Mouse (Mus musculus): ENCODE measurements around the gene Pigo. TPM values are rescaled to one million over a fixed set of nuclear protein-coding genes. Genes with fewer than 3 reads are reported as not detected.

Gene Pigo
- polyA plus RNA-seq (2012; fragmentation: generic; extraction: Trizol), result 4.9 TPM
- long read RNA-seq, experiment 1, full-length matches to known transcripts, result 1 of 4 reads
- long read RNA-seq, experiment 1, partial matches to known transcripts, result 1 of 4 reads
- long read RNA-seq, experiment 1, other reads (novel, unspliced or antisense), result 2 of 4 reads
- long read RNA-seq, experiment 2, full-length matches to known transcripts, result 8 of 46 reads
- long read RNA-seq, experiment 2, partial matches to known transcripts, result 3 of 46 reads
- long read RNA-seq, experiment 2, other reads (novel, unspliced or antisense), result 35 of 46 reads

DNA sequence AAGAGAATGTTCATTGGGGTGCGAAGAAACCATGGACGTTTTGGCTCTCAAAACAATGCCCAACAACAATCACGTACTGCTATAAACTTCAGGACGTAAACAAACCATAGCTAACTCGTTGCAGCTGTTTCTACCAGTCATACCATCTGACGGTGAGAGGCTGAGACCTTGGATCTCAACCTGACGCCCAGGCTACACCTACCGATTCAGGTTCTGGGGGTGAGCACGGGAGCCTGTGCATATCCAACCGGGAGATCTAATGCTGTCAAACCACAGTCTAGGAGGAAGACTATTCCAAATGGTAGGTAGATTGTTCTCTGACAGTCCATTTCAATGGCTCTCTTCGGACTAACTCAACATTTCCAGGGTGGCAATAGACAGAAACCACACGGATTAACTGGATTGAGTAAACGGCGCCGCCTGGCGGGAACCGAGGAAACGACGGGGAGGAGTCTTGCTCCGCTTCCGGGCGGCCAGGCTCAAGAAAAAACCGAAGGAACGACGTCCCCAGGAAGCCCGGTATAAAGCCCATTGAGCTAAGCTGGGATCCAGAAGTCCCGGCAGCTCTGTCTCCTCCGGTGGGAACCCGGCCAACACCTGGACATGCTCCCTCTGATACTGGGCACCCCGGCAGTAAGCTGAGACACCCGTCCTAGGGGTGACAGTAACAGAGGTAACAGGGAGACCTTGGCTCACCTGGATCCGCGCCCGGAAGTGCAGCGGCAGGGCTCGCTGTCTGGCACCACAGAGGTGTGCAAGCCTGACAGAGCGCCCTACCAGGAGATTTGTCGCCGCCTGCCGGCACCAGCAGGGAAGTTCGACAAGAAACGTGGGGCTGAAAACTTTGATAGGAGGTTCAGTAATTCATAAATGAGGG is at the start of gene Pigo:
Gene Pigo, minus strand, starts transcription at position 736 of the 877 bp plus-strand sequence.
- TF ChIP-seq MAX (IDR thresholded peaks at IDR 0.05) (no peak), CTCF (IDR thresholded peaks at IDR 0.05; ENCODE audit: control insufficient read depth, insufficient read depth, insufficient read length) (peak; percentile 88)
- H3K79me3 ChIP-seq (ENCODE audit: low read depth), result no peaks in the 10 kb centered on the region
- H3K36me3 ChIP-seq (ENCODE audit: control insufficient read depth, insufficient read depth), result peaks cover 22% of the 10 kb centered on the region

GRCm38 (mm10) chr4:43074923-43075322 is 49.3 kb upstream of the Pigo start:
- Histone ChIP-seq H3ac (ENCODE audit: control insufficient read depth, insufficient read length, low read depth) (no peak overlapping the region), H3K79me3 (ENCODE audit: low read depth) (no peaks in the 10 kb centered on the region), H3K79me2 (ENCODE audit: control insufficient read depth, insufficient read depth) (no peaks in the 10 kb centered on the region), H3K27me3 (ENCODE audit: control insufficient read depth, insufficient read depth, insufficient read length) (no peaks in the 10 kb centered on the region), H3K36me3 (ENCODE audit: control insufficient read depth, insufficient read depth) (no peaks in the 10 kb centered on the region), H3K4me3 (ENCODE audit: insufficient read depth, poor library complexity, severe bottlenecking) (no peak overlapping the region)
- TF ChIP-seq MYOD1 (IDR thresholded peaks at IDR 0.05; ENCODE audit: control insufficient read depth, insufficient read length, low read depth), result no peak
- TF ChIP-seq CTCF (IDR thresholded peaks at IDR 0.05; ENCODE audit: control insufficient read depth, insufficient read depth, insufficient read length), result no peak
- TF ChIP-seq MAX (IDR thresholded peaks at IDR 0.05), result no peak
- TF ChIP-seq MYOG (IDR thresholded peaks at IDR 0.05; ENCODE audit: control insufficient read depth, extremely low read depth, insufficient read length), result no peak
- TF ChIP-seq CEBPB (IDR thresholded peaks at IDR 0.05; ENCODE audit: low read depth), result no peak
- no peak for TF ChIP-seq FOSL1 (IDR thresholded peaks at IDR 0.05; ENCODE audit: insufficient read depth, low read length, poor library complexity, severe bottlenecking)
- no peak for TF ChIP-seq USF1 (IDR thresholded peaks at IDR 0.05; ENCODE audit: low read depth)

More for the DNA sequence above, at the start of gene Pigo:
- no peaks in the 10 kb centered on the region for H3K27me3 ChIP-seq (ENCODE audit: control insufficient read depth, insufficient read depth, insufficient read length)
- peak within 1 kb of the TSS; percentile 44 for H3ac ChIP-seq (ENCODE audit: control insufficient read depth, insufficient read length, low read depth)
- H3K79me2 ChIP-seq (ENCODE audit: control insufficient read depth, insufficient read depth), result peaks cover 9% of the 10 kb centered on the region
- H3K4me3 ChIP-seq (ENCODE audit: insufficient read depth, poor library complexity, severe bottlenecking), result peak within 1 kb of the TSS; percentile 29

- H3K79me3 ChIP-seq (ENCODE audit: low read depth), result no peaks in the 10 kb centered on the region
- no peak overlapping the region for H3K4me3 ChIP-seq (ENCODE audit: insufficient read depth, poor library complexity, severe bottlenecking)
- TF ChIP-seq FOSL1 (IDR thresholded peaks at IDR 0.05; ENCODE audit: insufficient read depth, low read length, poor library complexity, severe bottlenecking) (no peak), USF1 (IDR thresholded peaks at IDR 0.05; ENCODE audit: low read depth) (no peak), MYOD1 (IDR thresholded peaks at IDR 0.05; ENCODE audit: control insufficient read depth, insufficient read length, low read depth) (no peak)
- H3K79me2 ChIP-seq (ENCODE audit: control insufficient read depth, insufficient read depth), result no peaks in the 10 kb centered on the region
- H3ac ChIP-seq (ENCODE audit: control insufficient read depth, insufficient read length, low read depth), result no peak overlapping the region
- H3K36me3 ChIP-seq (ENCODE audit: control insufficient read depth, insufficient read depth), result no peaks in the 10 kb centered on the region
- peaks cover 6% of the 10 kb centered on the region for H3K27me3 ChIP-seq (ENCODE audit: control insufficient read depth, insufficient read depth, insufficient read length)
These were observed 39.9 kb upstream of the Pigo start for GRCm38 (mm10) chr4:43065471-43065870.

- Histone ChIP-seq H3K4me3 (ENCODE audit: insufficient read depth, poor library complexity, severe bottlenecking) (no peak overlapping the region), H3K79me3 (ENCODE audit: low read depth) (no peaks in the 10 kb centered on the region), H3K79me2 (ENCODE audit: control insufficient read depth, insufficient read depth) (no peaks in the 10 kb centered on the region), H3K36me3 (ENCODE audit: control insufficient read depth, insufficient read depth) (no peaks in the 10 kb centered on the region), H3ac (ENCODE audit: control insufficient read depth, insufficient read length, low read depth) (no peak overlapping the region), H3K27me3 (ENCODE audit: control insufficient read depth, insufficient read depth, insufficient read length) (peaks cover 17% of the 10 kb centered on the region)
- TF ChIP-seq MAX (IDR thresholded peaks at IDR 0.05) (no peak), USF1 (IDR thresholded peaks at IDR 0.05; ENCODE audit: low read depth) (no peak)
These were observed 34.7 kb upstream of the Pigo start for GRCm38 (mm10) chr4:43060286-43060685.

DNA sequence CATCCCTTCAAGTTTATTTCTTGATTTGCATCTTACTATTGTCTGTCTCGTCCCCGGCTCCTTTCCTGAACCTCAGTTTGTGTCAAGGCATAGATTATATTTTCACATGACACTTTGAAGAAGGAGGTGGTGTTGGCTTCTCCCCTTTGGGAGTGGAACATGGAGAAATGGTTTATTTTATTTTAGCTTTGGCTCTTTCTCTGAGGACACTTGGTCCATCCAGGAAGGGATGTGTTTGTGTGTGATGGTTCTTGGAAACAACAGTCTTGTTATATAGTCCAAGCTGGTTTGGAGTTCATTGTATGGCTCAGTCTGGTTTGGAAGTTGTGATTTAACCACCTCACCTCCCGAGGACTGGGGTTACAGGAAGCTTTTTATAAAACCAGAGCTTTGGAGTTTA is 34.1 kb upstream of the Pigo start:
- H3K4me3 ChIP-seq (ENCODE audit: insufficient read depth, poor library complexity, severe bottlenecking), result no peak overlapping the region
- no peaks in the 10 kb centered on the region for H3K79me2 ChIP-seq (ENCODE audit: control insufficient read depth, insufficient read depth)
- TF ChIP-seq USF1 (IDR thresholded peaks at IDR 0.05; ENCODE audit: low read depth) (no peak), CTCF (IDR thresholded peaks at IDR 0.05; ENCODE audit: control insufficient read depth, insufficient read depth, insufficient read length) (no peak), FOSL1 (IDR thresholded peaks at IDR 0.05; ENCODE audit: insufficient read depth, low read length, poor library complexity, severe bottlenecking) (no peak), MYOG (IDR thresholded peaks at IDR 0.05; ENCODE audit: control insufficient read depth, extremely low read depth, insufficient read length) (no peak), CEBPB (IDR thresholded peaks at IDR 0.05; ENCODE audit: low read depth) (no peak), MYOD1 (IDR thresholded peaks at IDR 0.05; ENCODE audit: control insufficient read depth, insufficient read length, low read depth) (no peak)
- H3K27me3 ChIP-seq (ENCODE audit: control insufficient read depth, insufficient read depth, insufficient read length), result peaks cover 17% of the 10 kb centered on the region
- no peak overlapping the region for H3ac ChIP-seq (ENCODE audit: control insufficient read depth, insufficient read length, low read depth)
- no peaks in the 10 kb centered on the region for H3K36me3 ChIP-seq (ENCODE audit: control insufficient read depth, insufficient read depth)
- no peaks in the 10 kb centered on the region for H3K79me3 ChIP-seq (ENCODE audit: low read depth)
